Mouse (Mus musculus) CD4-positive, CD25-positive, alpha-beta regulatory T cell, adult 2 months (primary cell): ENCODE measurements at regions not wholly inside any gene's neighbourhood (a gene's known extent, or its start where the extent isn't known, plus 50 kb on each side); places are given as distances from the start of the nearest gene placed in this dataset.
A peak's percentile ranks its signal among the peaks of the same experiment; 100 is the strongest.

Source experiments
- DNase-seq: peaks from one replicate; pipeline ENCODE4 v3.0.0-alpha.2; 2012; ENCODE audit warnings: low read depth, low spot score

GRCm38 (mm10) chr1:48866926-48867325, 1974.3 kb upstream of the Slc39a10 start:
- DNase-seq, result no peak

DNA sequence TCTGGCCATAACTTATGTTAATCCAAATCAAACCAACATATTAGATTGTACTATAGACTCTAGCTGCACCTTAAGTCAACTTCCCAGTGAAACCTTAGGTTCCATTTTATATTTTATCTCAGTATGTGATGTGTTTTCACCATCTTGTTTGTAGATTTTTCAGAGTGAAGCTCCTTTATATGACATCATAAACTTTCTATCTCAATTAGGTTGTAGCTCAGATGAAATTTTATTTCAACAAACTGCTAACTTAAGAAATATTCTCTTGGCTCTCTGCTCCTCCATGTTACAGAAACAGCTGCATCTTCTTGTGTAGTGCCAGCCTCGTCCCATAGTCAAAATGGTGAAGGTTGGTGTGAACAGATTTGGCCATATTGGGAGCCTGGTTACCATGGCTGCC, 1988.7 kb upstream of the Slc39a10 start:
- peak; percentile 36 for DNase-seq

DNA sequence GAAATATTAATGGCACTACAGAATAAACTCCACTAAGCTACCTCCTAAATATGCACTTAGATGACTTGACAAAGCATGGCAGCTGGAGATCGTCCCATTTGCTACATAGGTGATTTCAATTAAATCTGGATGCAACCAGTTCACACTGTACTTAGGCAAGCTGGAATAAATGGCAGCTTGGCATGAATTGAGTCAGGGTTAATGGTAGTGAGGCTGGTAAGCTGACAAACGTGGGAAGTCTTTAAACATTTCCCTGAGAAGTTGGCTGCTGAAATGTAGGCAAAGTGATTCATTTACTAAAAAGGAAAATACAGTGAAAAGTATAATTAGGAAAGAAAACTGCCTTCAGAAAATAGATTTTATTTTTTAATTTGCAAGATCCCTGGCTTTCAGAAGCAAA, 2000.9 kb upstream of the Slc39a10 start:
- no peak for DNase-seq

DNA sequence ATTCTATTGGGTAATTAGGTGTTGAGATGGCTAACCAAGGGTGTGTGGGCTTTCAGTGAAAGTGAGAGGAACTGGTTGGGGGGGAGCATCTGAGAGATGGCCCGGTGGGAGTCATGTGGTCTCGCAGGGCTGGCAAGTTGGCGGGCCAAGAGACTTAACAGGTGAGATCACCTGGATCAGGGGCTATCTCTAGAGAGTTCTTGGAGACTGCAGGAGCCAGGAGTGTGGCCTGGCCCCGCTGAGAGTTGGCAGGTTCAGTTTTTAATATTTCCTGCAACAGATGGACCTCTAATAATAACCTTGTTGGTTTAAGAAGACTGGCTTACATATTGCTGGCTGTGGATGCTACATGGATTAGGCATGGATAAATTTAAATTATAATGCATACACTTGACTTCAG, 1984.0 kb upstream of the Tmeff2 start:
- no peak for DNase-seq

GRCm38 (mm10) chr1:48943126-48943525, 1957.3 kb upstream of the Tmeff2 start:
- DNase-seq, result no peak

DNA sequence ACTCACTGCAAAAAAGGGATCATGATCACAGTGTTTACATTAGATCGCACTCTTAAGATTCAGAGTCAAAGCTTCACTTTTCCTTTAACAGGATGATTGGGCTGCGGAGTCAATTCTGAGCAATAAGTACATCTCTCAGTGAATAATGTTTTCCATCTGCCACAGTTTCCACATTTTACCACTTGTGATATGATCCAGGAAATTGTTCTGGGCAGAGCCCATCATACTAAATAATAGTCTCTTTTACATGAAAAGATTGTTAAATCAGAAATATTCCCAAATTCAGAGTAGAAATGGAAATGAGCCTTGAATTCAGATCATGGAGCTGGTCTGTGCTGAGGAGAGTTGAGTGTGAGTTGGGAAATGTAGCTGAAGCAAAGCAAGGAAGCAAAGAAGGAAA, 1956.6 kb upstream of the Tmeff2 start:
- no peak for DNase-seq
